Mouse (Mus musculus) embryonic fibroblast, embryonic 13.5 days (primary cell): ENCODE data around the gene Fra10ac1.

Experiments used
- CTCF ChIP-seq: IDR thresholded peaks from 2 replicates; pipeline ENCODE4 v1.5.1; 2011; ENCODE audit warnings: mild to moderate bottlenecking, control low read depth, low read length, moderate library complexity, borderline replicate concordance; ENCODE audit not compliant: insufficient read depth
- POLR2A ChIP-seq: IDR thresholded peaks from 2 replicates; pipeline ENCODE4 v1.6.1; 2011; ENCODE audit warnings: low read depth, mild to moderate bottlenecking, control low read depth, low read length, moderate library complexity

DNA sequence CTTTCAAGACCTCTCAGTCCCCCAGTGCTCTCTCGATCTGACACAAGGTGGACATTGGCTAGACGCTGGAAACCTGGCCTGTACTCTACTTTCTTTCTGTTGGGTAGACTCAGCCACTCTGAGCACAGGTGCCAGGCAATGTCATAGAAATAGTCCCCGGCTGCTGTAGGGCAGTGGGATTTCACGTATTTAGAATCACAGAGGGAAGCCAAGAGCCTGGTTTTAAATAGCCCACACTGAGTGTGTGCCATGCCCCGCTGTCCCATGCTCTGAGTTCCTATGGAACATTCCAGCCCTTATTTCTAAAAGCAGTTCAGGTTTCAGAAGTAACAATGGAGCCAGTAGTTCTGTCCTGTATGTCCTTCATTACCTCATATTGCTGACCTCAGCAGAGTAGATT lies 43.5 kb upstream of the Fra10ac1 start:
- no peak for TF ChIP-seq POLR2A
- no peak for TF ChIP-seq CTCF
